In the genomic region with DNA sequence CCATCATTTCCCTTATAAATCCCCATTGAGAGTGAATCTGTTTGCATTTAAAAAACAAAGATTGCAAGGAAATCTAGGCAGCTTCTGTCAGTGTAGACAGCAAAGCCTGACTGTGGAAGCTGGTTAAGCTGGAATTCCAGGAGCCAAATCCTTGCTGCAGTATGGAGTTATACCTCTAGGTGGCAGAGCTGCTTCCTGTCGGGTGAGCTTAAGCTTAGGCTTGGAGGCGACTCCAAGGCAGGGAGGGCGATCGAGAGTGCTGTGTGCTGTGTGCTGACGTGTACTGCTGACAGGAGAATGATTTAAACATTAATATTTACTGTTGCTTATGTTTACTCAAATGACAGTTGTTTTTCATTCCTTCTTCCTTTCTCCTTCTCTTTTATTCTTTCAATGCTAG, we compare ENCODE assay signal across 8 mouse cellular contexts.
DNase-seq lines count a peak whose midpoint lies in the region; ATAC-seq and TF ChIP-seq lines count a peak whose summit lies in the region.

No protein-coding gene starts in this region.

- intact Hi-C loops in left cerebral cortex, postnatal 36 days (cut with DNase I): no loop called here

- WGBS in hindbrain, embryonic 16.5 days: 51% methylated on average over 5 of the region's 5 CpGs
- 36% methylated on average over 5 of the region's 5 CpGs for WGBS in midbrain, postnatal 0 days

- H3K9me3 ChIP-seq in hindbrain, embryonic 16.5 days (ENCODE audit: control insufficient read depth, low read length): no peaks in the 10 kb centered on the region
- no peaks in the 10 kb centered on the region for H3K9me3 ChIP-seq in midbrain, postnatal 0 days (ENCODE audit: low read length)

- H3K36me3 ChIP-seq in hindbrain, embryonic 16.5 days (ENCODE audit: control insufficient read depth, insufficient read depth, low read length): peaks cover 4% of the 10 kb centered on the region; the same call in 1 of the 2 replicates
- no peaks in the 10 kb centered on the region for H3K36me3 ChIP-seq in midbrain, postnatal 0 days (ENCODE audit: insufficient read depth, low read length)

- 0 out of 2 replicates have a peak overlapping the region, but pooled peaks have one; percentile 34 for H3K27ac ChIP-seq in hindbrain, embryonic 16.5 days (ENCODE audit: low read depth, low read length)
- H3K27ac ChIP-seq in midbrain, postnatal 0 days (ENCODE audit: low read depth, low read length): no peak overlapping the region

- ATAC-seq in hindbrain, embryonic 16.5 days: 0 out of 2 replicates have a peak, but pooled peaks have one; percentile 40
- no peak for ATAC-seq in midbrain, postnatal 0 days (ENCODE audit: low FRiP score)

- H3K4me2 ChIP-seq in hindbrain, embryonic 16.5 days (ENCODE audit: low read length): no peak overlapping the region
- no peak overlapping the region for H3K4me2 ChIP-seq in midbrain, postnatal 0 days (ENCODE audit: low read depth, low read length, poor library complexity, severe bottlenecking)

- H3K4me3 ChIP-seq in hindbrain, embryonic 16.5 days (ENCODE audit: low read length): no peak overlapping the region
- H3K4me3 ChIP-seq in midbrain, postnatal 0 days (ENCODE audit: low read depth, low read length): no peak overlapping the region

- DNase-seq in urinary bladder, postnatal 14 days (ENCODE audit: low spot score): peak; percentile 77
- DNase-seq in urinary bladder, postnatal 10 days (ENCODE audit: low spot score): no peak
- peak; percentile 82 for DNase-seq in adrenal gland, postnatal 10 days
- DNase-seq in embryo, embryonic 9.5 days (ENCODE audit: extremely low spot score): peak; percentile 60
- peak; percentile 68 to 83 for DNase-seq in left cerebral cortex, postnatal 36 days (ENCODE audit: low spot score in 2 of 2)
- DNase-seq in midbrain, postnatal 0 days (ENCODE audit: low spot score): peak; percentile 85
- DNase-seq in T-cell, adult 2 months (ENCODE audit: low spot score): no peak

- peaks cover 11% of the 10 kb centered on the region for H3K4me1 ChIP-seq in hindbrain, embryonic 16.5 days (ENCODE audit: control insufficient read depth, insufficient read depth, low read depth, low read length)
- no peaks in the 10 kb centered on the region for H3K4me1 ChIP-seq in midbrain, postnatal 0 days (ENCODE audit: insufficient read depth, low read length)

- peak; percentile 84 for TF ChIP-seq CTCF in midbrain, postnatal 0 days (IDR thresholded peaks at IDR 0.05)

- no peaks in the 10 kb centered on the region for H3K27me3 ChIP-seq in hindbrain, embryonic 16.5 days (replicated peaks; ENCODE audit: control insufficient read depth, insufficient read depth, low read length)
- no peaks in the 10 kb centered on the region for H3K27me3 ChIP-seq in midbrain, postnatal 0 days (ENCODE audit: insufficient read depth, low read length)

- H3K9ac ChIP-seq in hindbrain, embryonic 16.5 days (ENCODE audit: low read depth, low read length): no peak overlapping the region
- no peak overlapping the region for H3K9ac ChIP-seq in midbrain, postnatal 0 days (replicated peaks; ENCODE audit: low read length, poor library complexity, severe bottlenecking)

Comparison
In these comparisons a context has a peak if more than half of its experiments do, and no peak if none do; other contexts are left out.
1. DNase-seq: peak in urinary bladder, postnatal 14 days (single experiment), adrenal gland, postnatal 10 days (single experiment), embryo, embryonic 9.5 days (single experiment), left cerebral cortex, postnatal 36 days (2 of 2) and midbrain, postnatal 0 days (single experiment); none in urinary bladder, postnatal 10 days (single experiment) and T-cell, adult 2 months (single experiment).